Mouse (Mus musculus) midbrain, embryonic 13.5 days (tissue): Measurements from ENCODE around the gene Trnau1ap. TPM values are rescaled to one million over a fixed set of nuclear protein-coding genes. Genes with fewer than 3 reads are reported as not detected.
"Not testable (repeated sequence)": the region's sequence is repeated elsewhere in the genome, so short reads cannot be mapped to it uniquely, and the experiment has no call there.

Experiments used
- ATAC-seq: fragments of 200-750 bp; cut with Nextera tagmentation; 2 replicates; pipeline ENCODE4 v1.8.0; 2017; ENCODE audit warnings: mild to moderate bottlenecking, moderate TSS enrichment, moderate library complexity
- H3K27ac ChIP-seq: fragments of 300-500 bp; sonication (generic); 2 replicates; pipeline ENCODE4 v1.5.1; 2015; ENCODE audit warnings: inconsistent platforms, mild to moderate bottlenecking, moderate library complexity
- H3K27me3 ChIP-seq: fragments of 300-500 bp; sonication (generic); 2 replicates; pipeline ENCODE4 v1.6.1; 2015; ENCODE audit warnings: mild to moderate bottlenecking, inconsistent platforms
- H3K36me3 ChIP-seq: fragments of 300-500 bp; sonication (generic); 2 replicates; pipeline ENCODE4 v1.6.1; 2015; ENCODE audit warnings: mild to moderate bottlenecking, inconsistent platforms
- H3K4me1 ChIP-seq: fragments of 300-500 bp; sonication (generic); replicated peaks from 2 replicates; pipeline ENCODE4 v1.6.1; 2015; ENCODE audit warnings: inconsistent platforms
- H3K4me2 ChIP-seq: fragments of 300-500 bp; sonication (generic); replicated peaks from 2 replicates; pipeline ENCODE4 v1.6.1; 2015; ENCODE audit warnings: moderate library complexity, mild to moderate bottlenecking, inconsistent platforms
- H3K4me3 ChIP-seq: fragments of 300-500 bp; sonication (generic); replicated peaks from 2 replicates; pipeline ENCODE4 v1.5.1; 2015; ENCODE audit warnings: mild to moderate bottlenecking, inconsistent platforms
- H3K9ac ChIP-seq: fragments of 300-500 bp; sonication (generic); replicated peaks from 2 replicates; pipeline ENCODE4 v1.6.1; 2015; ENCODE audit warnings: mild to moderate bottlenecking, inconsistent platforms
- H3K9me3 ChIP-seq: fragments of 300-500 bp; sonication (generic); 2 replicates; pipeline ENCODE4 v1.6.1; 2016; ENCODE audit warnings: mild to moderate bottlenecking, inconsistent platforms
- WGBS: fragments of 180-500 bp; shearing (Covaris S2); methylation state at CpG from one replicate; pipeline ENCODE4 v1.1.7; 2015; 5-methylcytosine and 5-hydroxymethylcytosine counted together
- polyA plus RNA-seq: library from polyadenylated mRNA; unstranded; fragments of >200 nt; fragmentation: Nextera tagmentation; extraction: Ambion mirVana; gene quantifications from 2 replicates; pipeline ENCODE4 v1.2.1, GENCODE M21; 2015

Gene Trnau1ap
- polyA plus RNA-seq, 1 experiment from 2014 or later, result 83.6 TPM

DNA sequence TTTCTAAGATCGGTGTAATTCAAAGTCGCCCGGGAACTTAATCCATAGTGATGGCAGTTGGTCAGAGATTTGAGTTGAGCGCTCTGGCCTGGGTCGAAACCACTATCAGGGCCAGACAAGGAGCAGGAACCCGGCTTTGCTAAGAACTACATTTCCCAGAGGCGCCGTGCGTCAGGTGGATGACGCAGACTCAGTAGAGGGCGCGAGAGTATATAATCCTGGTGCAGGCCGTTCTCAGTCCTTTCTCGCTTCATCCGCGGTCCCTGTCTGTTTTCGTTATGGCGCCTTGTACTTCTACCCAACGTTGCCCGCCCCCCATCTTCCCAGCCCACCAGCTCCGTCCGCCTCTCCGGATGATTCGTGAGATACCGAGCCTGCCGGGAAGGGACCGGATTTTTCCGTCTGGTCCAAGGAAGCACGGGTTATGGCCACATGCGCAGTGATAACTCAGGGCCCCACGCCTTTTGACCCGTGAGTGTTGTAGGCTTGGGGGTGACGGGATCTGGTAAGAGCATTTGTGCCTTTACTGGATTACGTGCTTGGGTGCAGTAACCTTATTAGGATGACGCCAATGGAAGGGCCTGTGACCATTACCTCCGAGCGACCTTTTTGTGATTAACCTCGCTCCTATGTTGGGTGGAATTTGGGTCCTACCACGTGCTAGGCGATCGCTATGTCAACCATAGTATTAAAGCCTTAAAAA is 20.8 kb downstream of the Trnau1ap start:
- 1% methylated on average over 41 of the region's 41 CpGs for WGBS
- no peaks in the 10 kb centered on the region for H3K27me3 ChIP-seq
- ATAC-seq, result peak; percentile 93
- H3K36me3 ChIP-seq, result peaks cover 40% of the 10 kb centered on the region
- peak overlapping the region; percentile 91 for H3K9ac ChIP-seq
- H3K4me3 ChIP-seq, result peak overlapping the region; percentile 65
- peak overlapping the region; percentile 80 for H3K4me2 ChIP-seq
- peak overlapping the region; percentile 90 for H3K27ac ChIP-seq
- H3K9me3 ChIP-seq, result no peaks in the 10 kb centered on the region
- H3K4me1 ChIP-seq, result peaks cover 15% of the 10 kb centered on the region

DNA sequence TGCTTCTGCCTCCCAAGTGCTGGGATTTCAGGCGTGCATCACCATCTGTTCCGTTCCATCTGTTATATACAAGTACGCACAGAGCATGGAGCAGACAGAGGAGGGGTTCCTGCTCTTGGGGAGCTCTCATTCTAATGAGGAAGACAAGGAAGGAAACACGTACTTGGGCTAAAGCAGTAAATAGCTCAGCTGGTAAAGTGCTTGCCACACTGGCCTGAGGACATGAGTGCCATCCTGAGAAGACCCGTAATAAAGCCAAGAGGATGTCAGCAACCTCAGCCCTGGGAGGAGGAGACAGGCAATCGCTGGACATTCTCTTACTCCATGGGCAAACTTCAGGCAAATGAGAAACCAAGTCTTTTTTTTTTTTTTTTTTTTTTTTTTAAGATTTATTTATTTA is 23.3 kb downstream of the Trnau1ap start:
- Histone ChIP-seq H3K27ac (no peak overlapping the region), H3K4me1 (peaks cover 21% of the 10 kb centered on the region), H3K4me3 (no peak overlapping the region), H3K4me2 (no peak overlapping the region), H3K9ac (no peak overlapping the region), H3K27me3 (no peaks in the 10 kb centered on the region), H3K9me3 (no peaks in the 10 kb centered on the region), H3K36me3 (peaks cover 14% of the 10 kb centered on the region)
- 78% methylated on average over 6 of the region's 6 CpGs for WGBS
- no peak for ATAC-seq

DNA sequence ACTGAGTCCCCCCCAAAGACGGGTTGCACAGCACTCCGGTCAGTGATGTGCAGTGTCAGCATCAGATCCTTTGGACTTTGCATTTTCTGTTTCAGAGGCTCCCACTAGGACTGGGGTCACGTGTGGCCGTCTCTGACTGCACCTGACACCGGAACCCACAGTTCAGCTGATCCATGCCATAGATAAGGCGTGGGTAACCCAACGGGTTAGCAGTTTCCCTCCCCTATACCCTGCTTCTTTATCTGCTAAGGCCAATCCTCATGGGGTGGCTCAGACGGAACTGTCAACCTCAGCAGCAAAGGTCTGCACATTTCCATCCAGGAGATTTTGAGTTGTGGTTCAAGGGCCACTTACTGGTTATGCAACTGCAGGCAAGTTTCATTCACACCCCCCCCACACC is 24.1 kb downstream of the Trnau1ap start:
- Histone ChIP-seq H3K27ac (no peak overlapping the region), H3K4me1 (peaks cover 16% of the 10 kb centered on the region), H3K4me3 (no peak overlapping the region), H3K9me3 (no peaks in the 10 kb centered on the region), H3K27me3 (no peaks in the 10 kb centered on the region), H3K4me2 (no peak overlapping the region), H3K9ac (no peak overlapping the region), H3K36me3 (peaks cover 6% of the 10 kb centered on the region)
- no peak for ATAC-seq
- WGBS, result 89% methylated on average over 8 of the region's 8 CpGs

DNA sequence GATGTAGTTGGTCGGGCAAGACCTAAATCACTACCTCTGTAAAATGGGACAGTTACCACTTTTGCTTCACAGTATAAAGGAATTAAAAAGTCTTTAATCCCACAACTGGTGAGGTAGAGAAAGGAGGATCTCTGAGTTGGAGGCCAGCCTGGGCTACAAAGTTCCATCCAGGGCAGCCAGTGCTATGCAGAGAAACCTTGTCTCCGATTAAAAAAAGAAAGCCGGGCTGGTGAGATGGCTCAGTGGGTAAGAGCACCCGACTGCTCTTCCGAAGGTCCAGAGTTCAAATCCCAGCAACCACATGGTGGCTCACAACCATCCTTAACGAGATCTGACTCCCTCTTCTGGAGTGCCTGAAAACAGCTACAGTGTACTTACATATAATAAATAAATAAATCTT is 25.9 kb downstream of the Trnau1ap start:
- not testable (repeated sequence) for H3K27me3 ChIP-seq, ATAC-seq, H3K9me3 ChIP-seq

DNA sequence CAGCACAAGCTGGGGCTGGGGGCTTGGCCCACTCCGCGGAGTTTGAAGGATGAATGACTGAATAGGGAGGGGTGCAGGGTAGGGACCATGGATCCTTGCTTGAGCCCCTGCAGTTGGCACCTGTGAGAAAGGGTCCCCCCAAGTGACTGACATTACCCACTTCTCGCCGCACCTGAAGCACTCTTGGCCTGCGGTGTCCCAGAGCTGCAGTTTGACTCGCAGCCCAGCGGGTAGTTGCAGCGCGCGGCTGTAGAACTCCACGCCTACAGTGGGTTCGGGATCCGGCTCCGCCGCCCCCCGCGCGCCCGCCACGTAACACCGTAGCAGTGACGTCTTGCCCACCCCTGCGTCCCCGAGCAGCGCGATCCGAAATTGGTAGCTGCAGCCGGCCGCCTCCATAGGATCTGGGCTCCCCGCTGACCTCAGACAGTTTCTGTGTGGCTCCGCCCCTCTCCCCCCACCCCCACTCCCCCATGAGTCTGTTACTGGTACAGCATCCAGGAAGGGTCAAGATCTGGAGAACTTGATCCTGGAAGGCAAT is 26.3 kb downstream of the Trnau1ap start, which contains the start of gene Rab42:
Gene Rab42, minus strand, starts transcription at position 447 of the 541 bp plus-strand sequence.
- Histone ChIP-seq H3K4me2 (peak within 1 kb of the TSS; percentile 60), H3K9me3 (no peaks in the 10 kb centered on the region), H3K27ac (no peak within 1 kb of the TSS), H3K9ac (peak within 1 kb of the TSS; percentile 60), H3K4me1 (peaks cover 6% of the 10 kb centered on the region; the same call in 1 of the 2 replicates), H3K27me3 (no peaks in the 10 kb centered on the region), H3K4me3 (peak within 1 kb of the TSS; percentile 41), H3K36me3 (no peaks in the 10 kb centered on the region)
- ATAC-seq, result peak; percentile 53; the same call in 1 of the 2 replicates
- WGBS, result 2% methylated on average over 31 of the region's 31 CpGs

More for the DNA sequence above, 25.9 kb downstream of the Trnau1ap start:
- not testable (repeated sequence) for H3K36me3 ChIP-seq, H3K27ac ChIP-seq, H3K4me1 ChIP-seq
- peak overlapping the region; percentile 60; the same call in 1 of the 2 replicates for H3K9ac ChIP-seq
- H3K4me2 ChIP-seq, result peak overlapping the region; percentile 60
- WGBS, result 53% methylated on average over 6 of the region's 6 CpGs
- peak overlapping the region; percentile 41 for H3K4me3 ChIP-seq

DNA sequence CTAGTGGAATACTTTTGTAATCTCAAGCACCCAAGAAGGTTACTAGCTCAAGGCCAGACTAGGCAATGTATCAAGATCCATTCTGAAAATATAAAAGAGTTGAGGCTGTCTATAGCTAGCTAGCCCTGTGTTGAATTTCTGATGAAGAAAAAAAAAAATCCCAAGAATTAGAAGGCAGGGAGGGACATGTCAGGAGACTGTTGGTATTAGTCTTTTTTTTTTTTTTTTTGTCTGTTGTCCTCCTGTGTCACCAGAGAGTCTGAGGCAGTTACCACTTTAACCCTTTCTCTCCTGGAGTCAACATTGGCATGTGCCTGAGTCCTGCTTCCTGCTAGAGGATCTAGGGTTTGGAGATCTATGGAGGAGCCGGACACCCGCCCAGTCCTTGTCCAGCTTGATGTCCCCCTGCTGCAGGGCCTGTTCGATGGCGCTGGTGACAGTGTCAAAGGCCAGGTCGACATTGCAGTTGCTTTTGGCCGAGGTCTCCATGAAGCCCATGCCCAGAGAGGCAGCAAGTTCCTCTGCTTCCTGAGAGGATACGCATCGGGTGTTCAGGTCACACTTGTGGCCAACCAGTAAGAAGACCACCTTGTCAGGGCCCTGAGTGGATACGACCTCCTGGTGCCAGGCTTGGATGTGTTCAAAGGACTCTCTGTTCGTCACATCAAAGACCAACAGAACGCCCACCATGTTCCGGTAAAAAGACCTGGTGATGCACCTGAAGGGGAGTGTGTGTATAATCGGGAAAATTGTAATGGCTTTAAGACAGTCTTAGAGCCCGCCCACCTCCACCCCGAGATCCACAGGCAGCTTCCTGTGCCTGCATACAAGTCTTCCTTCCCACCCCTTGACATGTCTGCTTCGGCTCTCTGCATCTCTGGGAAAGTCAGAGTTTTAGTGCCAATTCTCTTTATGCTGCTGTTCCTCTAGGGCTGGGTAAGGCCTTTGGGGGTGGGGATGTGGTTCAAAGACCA is 27.1 kb downstream of the Trnau1ap start:
- H3K36me3 ChIP-seq, result no peaks in the 10 kb centered on the region
- H3K9ac ChIP-seq, result 0 out of 2 replicates have a peak overlapping the region, but pooled peaks have one; percentile 60
- 68% methylated on average over 16 of the region's 16 CpGs for WGBS

DNA sequence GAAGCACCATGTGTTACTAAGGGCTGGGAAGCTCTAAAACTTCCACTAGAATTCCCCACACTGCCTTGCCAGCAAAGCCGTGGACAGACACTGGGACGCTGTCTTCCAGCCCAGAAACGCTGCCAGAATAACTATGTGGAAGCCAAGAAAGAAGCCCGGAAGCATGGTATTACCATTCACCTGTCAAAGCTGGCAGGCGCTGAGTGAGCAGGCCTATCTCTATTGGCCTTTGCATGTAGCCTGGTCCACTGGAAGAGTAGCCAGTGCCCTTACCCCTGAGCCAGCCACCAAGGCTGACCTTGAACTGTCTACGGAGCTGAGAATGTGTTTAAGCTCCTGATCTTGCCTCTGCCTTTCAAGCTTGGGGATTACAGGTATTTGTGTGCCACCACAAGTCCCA is 27.9 kb downstream of the Trnau1ap start:
- WGBS, result 91% methylated on average over 6 of the region's 6 CpGs
- Histone ChIP-seq H3K27me3 (no peaks in the 10 kb centered on the region), H3K9me3 (no peaks in the 10 kb centered on the region), H3K36me3 (no peaks in the 10 kb centered on the region), H3K4me1 (peaks cover 6% of the 10 kb centered on the region; the same call in 1 of the 2 replicates), H3K9ac (no peak overlapping the region), H3K4me3 (no peak overlapping the region), H3K27ac (no peak overlapping the region), H3K4me2 (no peak overlapping the region)
- no peak for ATAC-seq

More for the DNA sequence above, 27.1 kb downstream of the Trnau1ap start:
- no peaks in the 10 kb centered on the region for H3K27me3 ChIP-seq
- H3K4me2 ChIP-seq, result peak overlapping the region; percentile 60
- H3K9me3 ChIP-seq, result no peaks in the 10 kb centered on the region
- H3K27ac ChIP-seq, result no peak overlapping the region
- H3K4me1 ChIP-seq, result peaks cover 6% of the 10 kb centered on the region; the same call in 1 of the 2 replicates
- H3K4me3 ChIP-seq, result peak overlapping the region; percentile 41
- no peak for ATAC-seq

DNA sequence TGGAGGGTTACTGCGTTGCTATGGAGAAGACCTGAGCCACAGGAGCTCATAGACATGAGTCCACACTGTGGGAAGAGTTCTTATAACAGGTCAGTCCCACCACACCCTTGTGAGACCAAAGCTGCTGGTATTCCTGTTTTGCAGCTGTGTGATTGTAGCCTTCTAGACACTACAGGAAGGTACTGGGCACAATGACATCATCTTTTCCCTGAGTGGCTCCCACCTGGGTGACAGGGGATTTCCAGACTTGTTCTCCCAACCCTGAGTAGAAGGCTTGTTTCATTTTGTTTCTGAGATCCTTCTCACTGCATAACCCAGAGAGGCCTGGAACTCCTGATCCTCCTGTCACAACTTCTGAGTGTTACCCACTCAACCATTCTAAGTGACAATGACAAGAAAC is 29.5 kb downstream of the Trnau1ap start:
- no peak for ATAC-seq
- Histone ChIP-seq H3K9me3 (no peaks in the 10 kb centered on the region), H3K4me2 (no peak overlapping the region), H3K4me1 (peaks cover 6% of the 10 kb centered on the region; the same call in 1 of the 2 replicates), H3K36me3 (peaks cover 2% of the 10 kb centered on the region), H3K27ac (no peak overlapping the region), H3K4me3 (no peak overlapping the region), H3K9ac (no peak overlapping the region), H3K27me3 (no peaks in the 10 kb centered on the region)
- 89% methylated on average over 1 of the region's 1 CpGs for WGBS

DNA sequence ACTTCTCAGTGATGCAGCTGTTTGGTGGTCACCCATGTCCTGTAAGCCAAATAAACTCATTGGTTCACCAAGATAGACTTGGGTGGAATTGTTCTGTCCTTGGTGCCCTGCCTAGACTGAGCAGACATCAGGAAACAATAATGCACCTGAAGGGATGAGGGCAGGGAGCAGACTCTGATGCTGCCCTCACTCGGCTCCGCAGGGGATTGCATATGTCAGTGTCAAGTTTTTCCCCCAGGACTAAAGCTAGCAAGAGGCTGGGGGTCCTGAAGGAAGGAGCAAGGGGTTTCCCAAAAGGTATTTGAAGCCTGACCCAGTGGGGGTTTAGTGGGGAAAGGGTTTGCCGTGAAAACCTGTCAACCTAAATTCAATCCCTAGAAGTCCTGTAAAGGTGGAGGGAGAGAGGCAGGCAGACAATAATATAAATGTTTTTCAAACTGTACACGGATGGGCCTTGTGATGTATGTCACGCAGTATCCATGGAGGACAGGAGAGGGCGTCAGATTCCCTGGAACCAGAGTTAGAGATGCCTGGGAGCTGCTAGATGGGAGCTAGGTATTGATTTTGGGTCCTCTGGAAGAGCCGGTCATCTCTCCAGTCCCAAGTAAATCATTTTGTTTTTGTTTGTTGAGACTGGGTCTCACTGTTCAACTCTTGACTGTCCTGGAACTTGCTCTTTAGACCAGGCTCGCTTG is 33.5 kb downstream of the Trnau1ap start:
- Histone ChIP-seq H3K4me2 (no peak overlapping the region), H3K27me3 (no peaks in the 10 kb centered on the region), H3K27ac (no peak overlapping the region), H3K36me3 (peaks cover 39% of the 10 kb centered on the region), H3K9me3 (no peaks in the 10 kb centered on the region), H3K4me1 (no peaks in the 10 kb centered on the region), H3K9ac (no peak overlapping the region), H3K4me3 (no peak overlapping the region)
- ATAC-seq, result no peak
- 44% methylated on average over 8 of the region's 8 CpGs for WGBS

DNA sequence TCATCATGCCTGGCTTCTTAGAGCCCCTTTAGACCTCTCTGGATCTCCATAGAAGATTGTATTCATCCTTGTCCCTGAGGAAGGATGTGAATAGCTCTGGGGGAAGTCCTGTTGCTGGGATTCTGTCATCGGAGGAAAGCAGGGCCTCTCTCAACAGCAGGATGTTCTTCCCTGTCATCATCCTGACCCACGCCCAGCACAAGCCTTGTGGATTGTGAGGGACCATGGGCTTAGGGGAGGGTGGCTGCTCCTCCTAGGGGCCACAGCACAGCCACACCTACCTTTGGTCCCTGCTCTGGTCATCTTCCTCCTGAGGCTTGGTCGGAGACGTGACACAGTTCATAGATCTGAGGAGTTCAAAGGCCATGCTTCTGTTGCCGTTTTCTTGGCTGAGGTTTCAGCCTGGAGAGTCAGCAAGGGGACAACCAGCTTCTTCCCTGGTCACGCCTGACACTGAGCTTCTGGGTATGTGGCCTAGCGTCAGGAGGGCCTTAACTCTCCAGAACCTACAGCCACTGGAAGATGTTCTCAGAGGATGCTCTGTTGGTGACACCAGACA is 35.6 kb downstream of the Trnau1ap start:
- 87% methylated on average over 7 of the region's 7 CpGs for WGBS
- H3K27ac ChIP-seq, result no peak overlapping the region
- no peak for ATAC-seq
- H3K9me3 ChIP-seq, result no peaks in the 10 kb centered on the region
- no peaks in the 10 kb centered on the region for H3K27me3 ChIP-seq
- no peaks in the 10 kb centered on the region for H3K4me1 ChIP-seq
- H3K4me3 ChIP-seq, result no peak overlapping the region
- H3K36me3 ChIP-seq, result peaks cover 49% of the 10 kb centered on the region
- no peak overlapping the region for H3K4me2 ChIP-seq
- no peak overlapping the region for H3K9ac ChIP-seq

DNA sequence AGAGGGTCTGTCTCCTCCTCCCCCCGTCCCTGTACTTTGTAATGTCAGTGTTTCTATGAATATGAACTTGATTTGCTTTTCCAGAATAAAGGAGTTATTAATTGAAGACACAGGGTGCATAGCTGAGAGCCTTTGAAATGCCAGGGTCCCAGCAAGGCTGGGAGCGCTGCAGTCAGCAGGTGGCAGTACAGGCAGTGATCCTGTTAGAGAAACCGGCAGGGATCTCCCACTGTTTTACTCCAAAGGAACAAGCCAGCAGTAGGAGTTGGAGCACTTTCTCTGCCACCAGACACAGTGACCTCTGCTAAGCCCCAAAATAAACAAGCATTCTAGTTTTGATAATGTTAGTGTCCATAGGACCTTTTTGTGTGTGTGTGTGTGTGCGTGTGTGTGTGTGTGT is 36.4 kb downstream of the Trnau1ap start:
- H3K4me3 ChIP-seq, result no peak overlapping the region
- H3K4me1 ChIP-seq, result no peaks in the 10 kb centered on the region
- H3K36me3 ChIP-seq, result peaks cover 49% of the 10 kb centered on the region
- no peak overlapping the region for H3K4me2 ChIP-seq
- no peak overlapping the region for H3K27ac ChIP-seq
- H3K27me3 ChIP-seq, result no peaks in the 10 kb centered on the region
- 34% methylated on average over 4 of the region's 4 CpGs for WGBS
- no peak for ATAC-seq
- no peaks in the 10 kb centered on the region for H3K9me3 ChIP-seq
- no peak overlapping the region for H3K9ac ChIP-seq
